ENCODE assay signal across 9 mouse cellular contexts in the genomic region with DNA sequence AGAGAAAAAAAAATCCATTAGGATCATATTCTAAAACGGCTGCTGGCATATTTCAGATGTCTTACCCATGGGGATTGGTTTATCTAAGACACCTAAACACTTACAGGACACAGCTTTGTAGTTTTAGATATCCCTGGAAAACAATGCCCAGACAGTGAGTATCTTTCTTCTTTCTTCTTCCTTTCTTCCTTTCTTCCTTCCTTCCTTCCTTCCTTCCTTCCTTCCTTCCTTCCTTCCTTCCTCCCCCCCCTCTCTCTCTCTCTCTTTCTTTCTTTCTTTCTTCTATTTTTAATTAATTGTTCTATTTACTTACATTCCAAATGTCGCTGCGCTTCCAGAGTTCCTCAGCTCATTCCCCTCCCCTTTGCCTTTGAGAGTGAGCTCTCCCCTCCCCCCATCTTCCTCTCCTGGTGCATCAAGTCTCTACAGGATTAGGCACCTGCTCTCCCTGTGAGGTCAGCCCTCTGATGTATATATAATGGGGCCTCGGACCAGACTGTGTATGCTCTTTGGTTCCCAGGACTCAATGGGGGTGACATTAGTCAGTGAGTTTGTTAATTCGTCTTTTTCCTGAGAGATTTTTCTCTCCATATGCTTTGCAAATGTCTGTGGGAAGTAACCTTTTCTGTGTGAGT.
DNase-seq lines count a peak whose midpoint lies in the region; ATAC-seq lines count a peak whose summit lies in the region.
"Had no signal": no experiment of that assay in that cellular context is flagged by ENCODE, and none has a peak within 500 bp of the region (broad histone marks: within the 10 kb centered on the region; RNA-seq: fewer than 3 reads in every experiment).

No protein-coding gene starts in this region.

- DNase-seq in heart, adult 11 months = no peak
- peak; percentile 71 for DNase-seq in embryo, embryonic 10.5 days (ENCODE audit: low spot score)
- DNase-seq in hindbrain, embryonic 10.5 days (ENCODE audit: low spot score) = no peak
- no peak for DNase-seq in urinary bladder, adult 2 months (ENCODE audit: low spot score)
- no peak for DNase-seq in adrenal gland, postnatal 25 days
- no peak for DNase-seq in B cell, adult 2 months
- DNase-seq: cerebellum, adult 11 months had no signal

- no peak overlapping the region for H3K9ac ChIP-seq in heart, embryonic 16.5 days (ENCODE audit: low read length)
- H3K9ac ChIP-seq in midbrain, embryonic 16.5 days (ENCODE audit: low read depth, low read length) = no peak overlapping the region

- 15% methylated on average over 5 of the region's 5 CpGs for WGBS in heart, embryonic 16.5 days
- WGBS in hindbrain, embryonic 10.5 days = 9% methylated on average over 5 of the region's 5 CpGs
- 2% methylated on average over 5 of the region's 5 CpGs for WGBS in midbrain, embryonic 16.5 days

- peak overlapping the region; percentile 24 for H3K4me2 ChIP-seq in heart, embryonic 16.5 days (ENCODE audit: low read depth, low read length)
- H3K4me2 ChIP-seq in midbrain, embryonic 16.5 days (ENCODE audit: low read length) = peak overlapping the region; percentile 43

- H3K36me3 ChIP-seq in heart, embryonic 16.5 days (ENCODE audit: control insufficient read depth, insufficient read depth) = no peaks in the 10 kb centered on the region
- peaks cover 10% of the 10 kb centered on the region for H3K36me3 ChIP-seq in hindbrain, embryonic 10.5 days
- no peaks in the 10 kb centered on the region for H3K36me3 ChIP-seq in midbrain, embryonic 16.5 days (ENCODE audit: control insufficient read depth, insufficient read depth, low read length)

- no peaks in the 10 kb centered on the region for H3K4me1 ChIP-seq in heart, embryonic 16.5 days (ENCODE audit: control insufficient read depth, insufficient read depth, low read length)
- H3K4me1 ChIP-seq in hindbrain, embryonic 10.5 days (replicated peaks) = peaks cover 7% of the 10 kb centered on the region
- H3K4me1 ChIP-seq in midbrain, embryonic 16.5 days (ENCODE audit: control insufficient read depth, insufficient read depth, low read length) = peaks cover 2% of the 10 kb centered on the region; the same call in 1 of the 2 replicates

- H3K27me3 ChIP-seq in heart, embryonic 16.5 days (ENCODE audit: control insufficient read depth, insufficient read depth, low read length) = no peaks in the 10 kb centered on the region
- no peaks in the 10 kb centered on the region for H3K27me3 ChIP-seq in hindbrain, embryonic 10.5 days (ENCODE audit: insufficient read depth, poor library complexity, severe bottlenecking)
- no peaks in the 10 kb centered on the region for H3K27me3 ChIP-seq in midbrain, embryonic 16.5 days (ENCODE audit: control insufficient read depth, insufficient read depth, low read depth, low read length)

- no peak for ATAC-seq in heart, embryonic 16.5 days (replicated peaks; ENCODE audit: extremely low read depth, insufficient read depth, low FRiP score)
- peak; percentile 60 for ATAC-seq in midbrain, embryonic 16.5 days

- no peak overlapping the region for H3K4me3 ChIP-seq in heart, embryonic 16.5 days (ENCODE audit: low read length)
- H3K4me3 ChIP-seq in hindbrain, embryonic 10.5 days = 0 out of 2 replicates have a peak overlapping the region, but pooled peaks have one; percentile 9
- no peak overlapping the region; the same call in 1 of the 2 replicates for H3K4me3 ChIP-seq in midbrain, embryonic 16.5 days (ENCODE audit: low read depth, low read length)

- H3K9me3 ChIP-seq in heart, embryonic 16.5 days (replicated peaks; ENCODE audit: control insufficient read depth, low read length) = peaks cover 4% of the 10 kb centered on the region; the same call in 1 of the 2 replicates
- peaks cover 8% of the 10 kb centered on the region for H3K9me3 ChIP-seq in hindbrain, embryonic 10.5 days
- H3K9me3 ChIP-seq in midbrain, embryonic 16.5 days (replicated peaks; ENCODE audit: control insufficient read depth, low read length, poor library complexity, severe bottlenecking) = no peaks in the 10 kb centered on the region; the same call in 1 of the 2 replicates

- no peak overlapping the region for H3K27ac ChIP-seq in heart, embryonic 16.5 days (ENCODE audit: low read length)
- no peak overlapping the region for H3K27ac ChIP-seq in hindbrain, embryonic 10.5 days
- H3K27ac ChIP-seq in midbrain, embryonic 16.5 days (ENCODE audit: low read length) = no peak overlapping the region
